Mouse (Mus musculus): ENCODE data around the gene Rxylt1.

DNA sequence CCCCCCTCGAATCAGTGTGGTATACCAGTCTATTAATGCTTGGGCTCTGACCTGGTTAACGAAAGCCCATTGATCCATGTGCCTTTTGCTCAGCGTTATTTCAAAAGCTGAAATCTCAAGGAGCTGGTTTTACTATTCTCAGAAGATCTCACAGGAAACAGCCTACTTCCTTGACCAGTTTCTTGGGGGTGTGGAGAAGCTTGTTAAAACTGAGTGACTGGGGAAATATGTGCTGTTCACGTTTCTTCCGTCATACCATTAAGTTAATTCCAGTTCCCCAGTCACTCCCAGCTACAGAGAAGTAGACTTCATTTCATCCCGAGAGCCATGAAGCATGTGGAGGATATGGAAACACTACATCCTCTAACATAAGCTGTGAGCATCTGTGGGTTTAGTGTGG is 22.3 kb upstream of the Rxylt1 start:
- TF ChIP-seq TAL1 (IDR thresholded peaks at IDR 0.05; ENCODE audit: low read length) = no peak
- TF ChIP-seq CTCF (IDR thresholded peaks at IDR 0.05 in 2 of 3, conservative IDR thresholded peaks at IDR 0.05 in 1 of 3; ENCODE audit: control insufficient read depth in 1 of 3, insufficient read depth in 1 of 3, low read depth in 2 of 3, low read length in 3 of 3, poor library complexity in 1 of 3, severe bottlenecking in 1 of 3) = no peak
